Mouse (Mus musculus): ENCODE results near the gene Prmt7. TPM values are rescaled to one million over a fixed set of nuclear protein-coding genes. Genes with fewer than 3 reads are reported as not detected.

Gene Prmt7
- total and polyA plus RNA-seq, 3 experiments, result 20.0 to 43.9 (median 22.8) TPM

- H3K27me3 ChIP-seq (ENCODE audit: insufficient read depth, low read length), result peaks cover 17% of the 10 kb centered on the region; the same call in 1 of the 2 replicates
- H3K4me1 ChIP-seq (ENCODE audit: insufficient read depth, low read depth, low read length), result peaks cover 6% of the 10 kb centered on the region; the same call in 1 of the 2 replicates
- H3K4me3 ChIP-seq (ENCODE audit: low read depth, low read length), result no peak overlapping the region
- H3K9me3 ChIP-seq (replicated peaks), result no peaks in the 10 kb centered on the region
- TF ChIP-seq GATA2 (IDR thresholded peaks at IDR 0.05; ENCODE audit: borderline replicate concordance, low read depth, low read length) (no peak), POLR2AphosphoS5 (IDR thresholded peaks at IDR 0.05; ENCODE audit: insufficient replicate concordance, low read depth, low read length) (no peak), GATA1 (IDR thresholded peaks at IDR 0.05; ENCODE audit: borderline replicate concordance, low read length) (no peak), CTCF (IDR thresholded peaks at IDR 0.05; ENCODE audit: low read depth, low read length) (no peak), TAL1 (conservative IDR thresholded peaks at IDR 0.05; ENCODE audit: low read depth, low read length) (no peak)
- H3K36me3 ChIP-seq (replicated peaks), result peaks cover 50% of the 10 kb centered on the region
- no peak for ATAC-seq (ENCODE audit: extremely low read depth, insufficient number of reproducible peaks, low FRiP score, poor library complexity, severe bottlenecking)
- no peak for DNase-seq (ENCODE audit: low spot score)
Measured at GRCm38 (mm10) chr8:106260894-106261293, 50.2 kb downstream of the Prmt7 start.

- peaks cover 38% of the 10 kb centered on the region for H3K36me3 ChIP-seq (replicated peaks)
- no peak for ATAC-seq (ENCODE audit: extremely low read depth, insufficient number of reproducible peaks, low FRiP score, poor library complexity, severe bottlenecking)
Measured at GRCm38 (mm10) chr8:106262343-106262742, 51.6 kb downstream of the Prmt7 start.

GRCm38 (mm10) chr8:106263928-106264327 lies 53.2 kb downstream of the Prmt7 start:
- Histone ChIP-seq H3K27me3 (ENCODE audit: insufficient read depth, low read length) (peaks cover 38% of the 10 kb centered on the region), H3K9me3 (replicated peaks) (no peaks in the 10 kb centered on the region), H3K4me3 (ENCODE audit: low read depth, low read length) (no peak overlapping the region), H3K4me1 (ENCODE audit: insufficient read depth, low read depth, low read length) (peaks cover 8% of the 10 kb centered on the region; the same call in 1 of the 2 replicates), H3K36me3 (replicated peaks) (peaks cover 26% of the 10 kb centered on the region)
- DNase-seq (ENCODE audit: low spot score) (no peak), ATAC-seq (ENCODE audit: extremely low read depth, insufficient number of reproducible peaks, low FRiP score, poor library complexity, severe bottlenecking) (no peak)
- TF ChIP-seq POLR2AphosphoS5 (IDR thresholded peaks at IDR 0.05; ENCODE audit: insufficient replicate concordance, low read depth, low read length) (no peak), GATA1 (IDR thresholded peaks at IDR 0.05; ENCODE audit: borderline replicate concordance, low read length) (no peak), TAL1 (conservative IDR thresholded peaks at IDR 0.05; ENCODE audit: low read depth, low read length) (no peak), GATA2 (IDR thresholded peaks at IDR 0.05; ENCODE audit: borderline replicate concordance, low read depth, low read length) (no peak), CTCF (IDR thresholded peaks at IDR 0.05; ENCODE audit: low read depth, low read length) (no peak)

More at GRCm38 (mm10) chr8:106262343-106262742, 51.6 kb downstream of the Prmt7 start:
- Histone ChIP-seq H3K4me1 (ENCODE audit: insufficient read depth, low read depth, low read length) (peaks cover 6% of the 10 kb centered on the region; the same call in 1 of the 2 replicates), H3K9me3 (replicated peaks) (no peaks in the 10 kb centered on the region), H3K27me3 (ENCODE audit: insufficient read depth, low read length) (peaks cover 25% of the 10 kb centered on the region), H3K4me3 (ENCODE audit: low read depth, low read length) (no peak overlapping the region)
- TF ChIP-seq POLR2AphosphoS5 (IDR thresholded peaks at IDR 0.05; ENCODE audit: insufficient replicate concordance, low read depth, low read length) (no peak), CTCF (IDR thresholded peaks at IDR 0.05; ENCODE audit: low read depth, low read length) (no peak), GATA1 (IDR thresholded peaks at IDR 0.05; ENCODE audit: borderline replicate concordance, low read length) (no peak), GATA2 (IDR thresholded peaks at IDR 0.05; ENCODE audit: borderline replicate concordance, low read depth, low read length) (no peak), TAL1 (conservative IDR thresholded peaks at IDR 0.05; ENCODE audit: low read depth, low read length) (no peak)
- DNase-seq (ENCODE audit: low spot score), result no peak

- DNase-seq (ENCODE audit: low spot score), result no peak
- Histone ChIP-seq H3K27me3 (ENCODE audit: insufficient read depth, low read length) (peaks cover 52% of the 10 kb centered on the region), H3K36me3 (replicated peaks) (peaks cover 12% of the 10 kb centered on the region), H3K4me1 (ENCODE audit: insufficient read depth, low read depth, low read length) (peaks cover 10% of the 10 kb centered on the region; the same call in 1 of the 2 replicates), H3K9me3 (replicated peaks) (no peaks in the 10 kb centered on the region), H3K4me3 (ENCODE audit: low read depth, low read length) (no peak overlapping the region)
- no peak for ATAC-seq (ENCODE audit: extremely low read depth, insufficient number of reproducible peaks, low FRiP score, poor library complexity, severe bottlenecking)
- TF ChIP-seq POLR2AphosphoS5 (IDR thresholded peaks at IDR 0.05; ENCODE audit: insufficient replicate concordance, low read depth, low read length) (no peak), GATA2 (IDR thresholded peaks at IDR 0.05; ENCODE audit: borderline replicate concordance, low read depth, low read length) (no peak), GATA1 (IDR thresholded peaks at IDR 0.05; ENCODE audit: borderline replicate concordance, low read length) (no peak), CTCF (IDR thresholded peaks at IDR 0.05; ENCODE audit: low read depth, low read length) (no peak), TAL1 (conservative IDR thresholded peaks at IDR 0.05; ENCODE audit: low read depth, low read length) (no peak)
Measured at GRCm38 (mm10) chr8:106265398-106265797, 54.7 kb downstream of the Prmt7 start.

GRCm38 (mm10) chr8:106268710-106269346 lies 58.1 kb downstream of the Prmt7 start:
- DNase-seq (ENCODE audit: low spot score), result no peak
- Histone ChIP-seq H3K9me3 (replicated peaks) (no peaks in the 10 kb centered on the region), H3K4me3 (ENCODE audit: low read depth, low read length) (no peak overlapping the region), H3K4me1 (ENCODE audit: insufficient read depth, low read depth, low read length) (peaks cover 5% of the 10 kb centered on the region; the same call in 1 of the 2 replicates), H3K36me3 (replicated peaks) (no peaks in the 10 kb centered on the region), H3K27me3 (ENCODE audit: insufficient read depth, low read length) (peaks cover 74% of the 10 kb centered on the region)
- no peak for TF ChIP-seq CTCF (IDR thresholded peaks at IDR 0.05; ENCODE audit: low read depth, low read length)
- TF ChIP-seq GATA1 (IDR thresholded peaks at IDR 0.05; ENCODE audit: borderline replicate concordance, low read length), result no peak
- TF ChIP-seq GATA2 (IDR thresholded peaks at IDR 0.05; ENCODE audit: borderline replicate concordance, low read depth, low read length), result no peak
- no peak for TF ChIP-seq TAL1 (conservative IDR thresholded peaks at IDR 0.05; ENCODE audit: low read depth, low read length)
- no peak for TF ChIP-seq POLR2AphosphoS5 (IDR thresholded peaks at IDR 0.05; ENCODE audit: insufficient replicate concordance, low read depth, low read length)
- ATAC-seq (ENCODE audit: extremely low read depth, insufficient number of reproducible peaks, low FRiP score, poor library complexity, severe bottlenecking), result no peak

GRCm38 (mm10) chr8:106270804-106271203 lies 60.1 kb downstream of the Prmt7 start:
- ATAC-seq (ENCODE audit: extremely low read depth, insufficient number of reproducible peaks, low FRiP score, poor library complexity, severe bottlenecking) (no peak), DNase-seq (ENCODE audit: low spot score) (no peak)
- Histone ChIP-seq H3K4me1 (ENCODE audit: insufficient read depth, low read depth, low read length) (peaks cover 5% of the 10 kb centered on the region; the same call in 1 of the 2 replicates), H3K36me3 (replicated peaks) (no peaks in the 10 kb centered on the region), H3K27me3 (ENCODE audit: insufficient read depth, low read length) (peaks cover 61% of the 10 kb centered on the region), H3K9me3 (replicated peaks) (no peaks in the 10 kb centered on the region), H3K4me3 (ENCODE audit: low read depth, low read length) (no peak overlapping the region)
- TF ChIP-seq GATA1 (IDR thresholded peaks at IDR 0.05; ENCODE audit: borderline replicate concordance, low read length) (no peak), POLR2AphosphoS5 (IDR thresholded peaks at IDR 0.05; ENCODE audit: insufficient replicate concordance, low read depth, low read length) (no peak), TAL1 (conservative IDR thresholded peaks at IDR 0.05; ENCODE audit: low read depth, low read length) (no peak), CTCF (IDR thresholded peaks at IDR 0.05; ENCODE audit: low read depth, low read length) (no peak), GATA2 (IDR thresholded peaks at IDR 0.05; ENCODE audit: borderline replicate concordance, low read depth, low read length) (no peak)

Measured in G1E (cell line).